Mouse (Mus musculus): ENCODE results near the gene Mtrr. TPM values are rescaled to one million over a fixed set of nuclear protein-coding genes. Genes with fewer than 3 reads are reported as not detected.

Gene Mtrr
- total RNA-seq (2021): 10 to 100 TPM; 14.8 to 15.5 TPM
- long read RNA-seq, experiment 1, transcript Mtrr-201 (15 exons, 3,692 nt): major isoform, 6 of 24 reads
- long read RNA-seq, experiment 1, partial matches to known transcripts: 4 of 24 reads
- long read RNA-seq, experiment 1, other reads (novel, unspliced or antisense): 10 of 24 reads
- long read RNA-seq, experiment 2, transcript Mtrr-201 (15 exons, 3,692 nt): major isoform, 5 of 15 reads
- long read RNA-seq, experiment 2, partial matches to known transcripts: 2 of 15 reads
- long read RNA-seq, experiment 2, other reads (novel, unspliced or antisense): 2 of 15 reads

GRCm38 (mm10) chr13:68581747-68582516 is at the start of gene Mtrr, which contains the start of gene Fastkd3:
Gene Mtrr, minus strand, starts transcription at chr13:68582149.
Gene Fastkd3, plus strand, starts transcription at chr13:68582234.
- intact Hi-C loops (cut with DNase I): no loop called here
- peak within 1 kb of the TSS; percentile 77 for H3K4me3 ChIP-seq
- peak; percentile 99 for DNase-seq (ENCODE audit: extremely low spot score in 1 of 2, low spot score in 2 of 2)
- peak within 1 kb of the TSS; percentile 86 for H3K27ac ChIP-seq
- no peak for TF ChIP-seq CTCF (IDR thresholded peaks at IDR 0.05)

GRCm38 (mm10) chr13:68627041-68627440 is 45.1 kb upstream of the Mtrr start:
- intact Hi-C loops (cut with DNase I): loop anchor here (10.0 kb wide), 1 partner anchor 448 kb away; no protein-coding TSS in a partner anchor
- no peak for DNase-seq (ENCODE audit: extremely low spot score in 1 of 2, low spot score in 2 of 2)
- no peak overlapping the region for H3K27ac ChIP-seq
- no peak overlapping the region for H3K4me3 ChIP-seq
- TF ChIP-seq CTCF (IDR thresholded peaks at IDR 0.05): no peak

- DNase-seq (ENCODE audit: extremely low spot score in 1 of 2, low spot score in 2 of 2): peak in 1 of 2 experiments; percentile 33
- peak; percentile 51 for TF ChIP-seq CTCF (IDR thresholded peaks at IDR 0.05)
- Histone ChIP-seq H3K27ac (no peak overlapping the region), H3K4me3 (no peak overlapping the region)
- intact Hi-C loops (cut with DNase I): loop anchor here (5.0 to 10.0 kb wide), 2 partner anchors 452 to 840 kb away; no protein-coding TSS in a partner anchor
Observed at GRCm38 (mm10) chr13:68622792-68623191, 40.8 kb upstream of the Mtrr start.

- no peak for DNase-seq (ENCODE audit: extremely low spot score in 1 of 2, low spot score in 2 of 2)
- intact Hi-C loops (cut with DNase I): loop anchor here (10.0 kb wide), 1 partner anchor 477 kb away; no protein-coding TSS in a partner anchor
- TF ChIP-seq CTCF (IDR thresholded peaks at IDR 0.05): no peak
- H3K27ac ChIP-seq: peak overlapping the region; percentile 64
- H3K4me3 ChIP-seq: no peak overlapping the region
Observed at GRCm38 (mm10) chr13:68607652-68608405, 25.9 kb upstream of the Mtrr start.

GRCm38 (mm10) chr13:68605689-68606126 is 23.8 kb upstream of the Mtrr start:
- peak in 1 of 2 experiments; percentile 42 for DNase-seq (ENCODE audit: extremely low spot score in 1 of 2, low spot score in 2 of 2)
- H3K4me3 ChIP-seq: no peak overlapping the region
- H3K27ac ChIP-seq: no peak overlapping the region
- no peak for TF ChIP-seq CTCF (IDR thresholded peaks at IDR 0.05)
- intact Hi-C loops (cut with DNase I): loop anchor here (10.0 kb wide), 1 partner anchor 479 kb away; no protein-coding TSS in a partner anchor

GRCm38 (mm10) chr13:68603085-68603484 is 21.1 kb upstream of the Mtrr start:
- TF ChIP-seq CTCF (IDR thresholded peaks at IDR 0.05): no peak

GRCm38 (mm10) chr13:68601184-68601583 is 19.2 kb upstream of the Mtrr start:
- DNase-seq (ENCODE audit: extremely low spot score in 1 of 2, low spot score in 2 of 2): peak in 1 of 2 experiments; percentile 51
- Histone ChIP-seq H3K4me3 (no peak overlapping the region), H3K27ac (peak overlapping the region; percentile 69; the same call in 1 of the 2 replicates)
- intact Hi-C loops (cut with DNase I): loop anchor here (2.0 to 10.0 kb wide), 3 partner anchors 402 to 881 kb away; no protein-coding TSS in a partner anchor
- peak; percentile 79 for TF ChIP-seq CTCF (IDR thresholded peaks at IDR 0.05)

More at GRCm38 (mm10) chr13:68603085-68603484, 21.1 kb upstream of the Mtrr start:
- H3K27ac ChIP-seq: peak overlapping the region; percentile 63; the same call in 1 of the 2 replicates
- DNase-seq (ENCODE audit: extremely low spot score in 1 of 2, low spot score in 2 of 2): no peak
- intact Hi-C loops (cut with DNase I): loop anchor here (2.0 to 10.0 kb wide), 3 partner anchors 482 to 879 kb away; no protein-coding TSS in a partner anchor
- H3K4me3 ChIP-seq: no peak overlapping the region

- H3K27ac ChIP-seq: no peak overlapping the region
- intact Hi-C loops (cut with DNase I): loop anchor here (10.0 kb wide), 1 partner anchor 1006 kb away; no protein-coding TSS in a partner anchor
- H3K4me3 ChIP-seq: no peak overlapping the region
- DNase-seq (ENCODE audit: extremely low spot score in 1 of 2, low spot score in 2 of 2): no peak
- peak; percentile 45 for TF ChIP-seq CTCF (IDR thresholded peaks at IDR 0.05)
Observed at GRCm38 (mm10) chr13:68598953-68599352, 17.0 kb upstream of the Mtrr start.

GRCm38 (mm10) chr13:68597667-68598066 is 15.7 kb upstream of the Mtrr start:
- peak overlapping the region; percentile 75 for H3K27ac ChIP-seq
- peak overlapping the region; percentile 56 for H3K4me3 ChIP-seq
- intact Hi-C loops (cut with DNase I): loop anchor here (10.0 kb wide), 1 partner anchor 1007 kb away; no protein-coding TSS in a partner anchor
- no peak for TF ChIP-seq CTCF (IDR thresholded peaks at IDR 0.05)
- peak in 1 of 2 experiments; percentile 23 for DNase-seq (ENCODE audit: extremely low spot score in 1 of 2, low spot score in 2 of 2)

GRCm38 (mm10) chr13:68597199-68597598 is 15.2 kb upstream of the Mtrr start, which contains the start of gene 1700001L19Rik:
Gene 1700001L19Rik, plus strand, starts transcription at chr13:68597421.
- TF ChIP-seq CTCF (IDR thresholded peaks at IDR 0.05): no peak
- Histone ChIP-seq H3K27ac (peak within 1 kb of the TSS; percentile 75), H3K4me3 (peak within 1 kb of the TSS; percentile 56)
- DNase-seq (ENCODE audit: extremely low spot score in 1 of 2, low spot score in 2 of 2): peak; percentile 48 to 57
- intact Hi-C loops (cut with DNase I): loop anchor here (10.0 kb wide), 1 partner anchor 1008 kb away; no protein-coding TSS in a partner anchor

- Histone ChIP-seq H3K27ac (no peak overlapping the region), H3K4me3 (no peak overlapping the region)
- TF ChIP-seq CTCF (IDR thresholded peaks at IDR 0.05): peak; percentile 34
- intact Hi-C loops (cut with DNase I): loop anchor here (10.0 kb wide), 1 partner anchor 1011 kb away; no protein-coding TSS in a partner anchor
- no peak for DNase-seq (ENCODE audit: extremely low spot score in 1 of 2, low spot score in 2 of 2)
Observed at GRCm38 (mm10) chr13:68593797-68594196, 11.8 kb upstream of the Mtrr start.

All from left cerebral cortex, adult 2 months (tissue).